Mouse (Mus musculus): ENCODE data around the gene Elf3. TPM values are rescaled to one million over a fixed set of nuclear protein-coding genes. Genes with fewer than 3 reads are reported as not detected.

Gene Elf3
- polyA plus RNA-seq (2015; fragmentation: Nextera tagmentation; extraction: Ambion mirVana), result 31.9 and 45.5 TPM in 2 replicates

DNA sequence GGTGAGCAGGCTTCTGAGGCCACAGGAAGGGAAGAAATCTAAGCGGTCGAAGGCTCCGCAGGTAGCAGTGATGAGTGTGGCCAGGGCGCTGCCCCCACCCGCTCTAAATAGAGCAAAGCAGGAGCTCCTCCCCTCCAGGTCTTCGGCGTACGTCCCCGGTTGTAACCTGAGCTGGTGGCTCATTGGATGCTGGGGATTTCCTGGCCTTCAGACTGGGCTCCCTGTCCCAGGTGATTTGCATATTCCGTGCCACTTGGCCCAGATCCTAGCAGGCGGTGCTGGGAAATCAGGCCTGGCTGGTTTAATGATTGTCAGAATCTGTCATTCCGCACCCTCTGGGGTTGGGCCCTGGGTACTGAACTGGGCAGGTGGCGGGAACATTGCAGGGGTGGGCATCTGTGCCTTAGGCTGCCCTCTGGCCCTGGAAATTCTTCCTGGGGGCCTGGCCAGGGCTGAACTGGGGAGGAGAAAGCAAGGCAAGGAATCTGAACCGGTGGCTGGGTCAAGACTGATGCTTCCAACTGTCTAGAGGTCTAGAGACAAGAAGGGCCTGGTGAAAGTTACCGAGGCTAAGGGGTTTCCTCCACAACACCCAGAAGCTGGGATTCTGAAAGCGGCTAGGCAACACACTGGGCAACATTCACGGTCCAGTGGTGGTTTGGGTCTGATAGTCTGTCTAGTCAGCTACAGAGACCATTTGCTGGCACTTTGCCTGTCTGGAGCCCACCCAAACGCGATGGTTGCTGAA is at the start of gene Elf3:
TSS of gene Elf3 (minus strand) at position 189 of the 748 bp plus-strand sequence.
- peak within 1 kb of the TSS; percentile 63 for H3K4me2 ChIP-seq (replicated peaks; ENCODE audit: low read depth, low read length)
- peak within 1 kb of the TSS; percentile 36; the same call in 1 of the 2 replicates for H3K9ac ChIP-seq (replicated peaks; ENCODE audit: low read depth)
- peak; percentile 89 for ATAC-seq
- WGBS, result 18% methylated on average over 19 of the region's 19 CpGs
- H3K4me3 ChIP-seq (ENCODE audit: low read depth, low read length), result peak within 1 kb of the TSS; percentile 28
- no peaks in the 10 kb centered on the region for H3K27me3 ChIP-seq (replicated peaks; ENCODE audit: insufficient read depth, low read length)
- H3K4me1 ChIP-seq (ENCODE audit: insufficient read depth, low read depth, low read length), result no peaks in the 10 kb centered on the region
- no peaks in the 10 kb centered on the region for H3K9me3 ChIP-seq (ENCODE audit: low read length)
- peak; percentile 21 for TF ChIP-seq CTCF (IDR thresholded peaks at IDR 0.05)
- no peak for TF ChIP-seq EP300 (IDR thresholded peaks at IDR 0.05)
- peak; percentile 95 for DNase-seq (ENCODE audit: low spot score)
- peak within 1 kb of the TSS; percentile 95 for H3K27ac ChIP-seq (ENCODE audit: low read length)
- H3K36me3 ChIP-seq (ENCODE audit: insufficient read depth, low read length), result peaks cover 1% of the 10 kb centered on the region; the same call in 1 of the 2 replicates

DNA sequence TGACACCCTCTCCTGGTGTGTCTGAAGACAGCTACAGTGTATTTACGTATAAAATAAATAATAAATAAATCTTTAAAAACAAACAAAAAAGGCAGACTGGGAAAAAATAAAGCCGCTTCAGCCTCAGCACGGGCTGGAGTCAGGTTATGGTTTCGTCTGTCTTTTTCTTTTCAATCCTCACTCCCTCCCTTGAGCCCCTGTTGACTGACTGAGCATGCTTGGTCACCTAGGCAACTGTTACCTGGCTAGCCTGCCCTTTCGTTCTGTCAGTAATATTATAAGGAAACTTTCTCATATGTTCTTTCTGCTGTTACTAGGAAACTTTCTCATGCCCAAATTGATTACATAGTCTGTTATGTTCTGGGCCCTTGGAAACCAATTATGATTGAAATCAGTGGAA is 32.5 kb upstream of the Elf3 start:
- TF ChIP-seq CTCF (IDR thresholded peaks at IDR 0.05) (no peak), EP300 (IDR thresholded peaks at IDR 0.05) (no peak)
- Histone ChIP-seq H3K4me2 (replicated peaks; ENCODE audit: low read depth, low read length) (no peak overlapping the region), H3K9me3 (ENCODE audit: low read length) (no peaks in the 10 kb centered on the region), H3K27ac (ENCODE audit: low read length) (no peak overlapping the region), H3K4me1 (ENCODE audit: insufficient read depth, low read depth, low read length) (no peaks in the 10 kb centered on the region), H3K4me3 (ENCODE audit: low read depth, low read length) (no peak overlapping the region), H3K9ac (replicated peaks; ENCODE audit: low read depth) (no peak overlapping the region), H3K27me3 (replicated peaks; ENCODE audit: insufficient read depth, low read length) (no peaks in the 10 kb centered on the region), H3K36me3 (ENCODE audit: insufficient read depth, low read length) (no peaks in the 10 kb centered on the region)
- 72% methylated on average over 5 of the region's 5 CpGs for WGBS
- DNase-seq (ENCODE audit: low spot score) (no peak), ATAC-seq (no peak)

DNA sequence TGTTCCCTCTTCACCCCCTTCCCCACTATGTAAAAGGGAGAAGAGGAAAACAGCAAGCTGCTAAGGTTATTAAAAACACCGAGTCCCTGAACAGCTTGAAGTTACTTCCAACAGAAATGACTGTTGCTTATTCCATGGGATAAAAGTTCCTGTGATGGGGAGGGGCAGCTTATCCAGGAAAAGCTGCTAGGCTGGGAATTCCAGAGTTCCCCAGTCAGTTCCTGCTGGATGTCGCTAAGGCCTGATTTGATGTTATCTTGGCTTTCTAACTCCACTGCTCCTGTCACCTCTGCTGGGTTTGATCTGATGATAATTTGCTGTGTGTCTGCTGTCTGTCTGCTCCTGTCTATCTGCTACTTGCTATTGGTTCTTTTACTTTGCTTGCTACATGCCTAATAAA is 27.9 kb upstream of the Elf3 start:
- Histone ChIP-seq H3K4me2 (replicated peaks; ENCODE audit: low read depth, low read length) (no peak overlapping the region), H3K9ac (replicated peaks; ENCODE audit: low read depth) (no peak overlapping the region), H3K4me1 (ENCODE audit: insufficient read depth, low read depth, low read length) (no peaks in the 10 kb centered on the region), H3K27ac (ENCODE audit: low read length) (no peak overlapping the region), H3K27me3 (replicated peaks; ENCODE audit: insufficient read depth, low read length) (no peaks in the 10 kb centered on the region), H3K9me3 (ENCODE audit: low read length) (no peaks in the 10 kb centered on the region), H3K4me3 (ENCODE audit: low read depth, low read length) (no peak overlapping the region), H3K36me3 (ENCODE audit: insufficient read depth, low read length) (no peaks in the 10 kb centered on the region)
- TF ChIP-seq EP300 (IDR thresholded peaks at IDR 0.05) (no peak), CTCF (IDR thresholded peaks at IDR 0.05) (no peak)
- WGBS, result 18% methylated on average over 2 of the region's 2 CpGs
- ATAC-seq (no peak), DNase-seq (ENCODE audit: low spot score) (no peak)

DNA sequence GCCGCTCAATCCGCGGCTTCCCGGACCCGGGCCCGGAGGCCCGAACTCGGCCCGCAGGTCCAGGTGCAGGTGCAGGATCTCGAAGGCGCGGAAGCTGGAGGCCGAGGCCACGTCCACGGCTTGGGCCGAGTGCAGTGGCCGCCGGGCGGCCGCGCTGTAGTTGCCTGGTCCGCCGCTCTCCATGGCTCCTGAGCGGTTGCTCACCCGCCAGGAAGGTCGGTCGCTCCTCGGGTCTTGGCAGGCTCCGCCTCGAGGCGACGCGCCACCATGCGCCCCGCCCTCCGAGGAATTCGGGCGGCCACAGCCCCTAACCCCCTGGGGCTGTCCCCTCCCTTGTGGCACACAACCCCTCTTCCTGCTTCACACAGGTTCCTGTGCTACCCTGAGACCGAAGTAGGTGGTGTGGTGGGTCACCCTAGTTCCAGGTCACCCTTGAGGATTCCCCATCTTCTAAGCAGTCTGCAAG is 25.5 kb upstream of the Elf3 start, which contains the start of gene Rnpep:
TSS of gene Rnpep (minus strand) at position 259 of the 466 bp plus-strand sequence.
- peak within 1 kb of the TSS; percentile 94 for H3K9ac ChIP-seq (replicated peaks; ENCODE audit: low read depth)
- no peaks in the 10 kb centered on the region for H3K27me3 ChIP-seq (replicated peaks; ENCODE audit: insufficient read depth, low read length)
- H3K4me3 ChIP-seq (ENCODE audit: low read depth, low read length), result peak within 1 kb of the TSS; percentile 83
- H3K4me2 ChIP-seq (replicated peaks; ENCODE audit: low read depth, low read length), result peak within 1 kb of the TSS; percentile 93
- no peaks in the 10 kb centered on the region for H3K36me3 ChIP-seq (ENCODE audit: insufficient read depth, low read length)
- no peaks in the 10 kb centered on the region for H3K4me1 ChIP-seq (ENCODE audit: insufficient read depth, low read depth, low read length)
- TF ChIP-seq EP300 (IDR thresholded peaks at IDR 0.05), result no peak
- peak; percentile 16; the same call in 1 of the 2 replicates for TF ChIP-seq CTCF (IDR thresholded peaks at IDR 0.05)
- ATAC-seq (peak; percentile 85), DNase-seq (ENCODE audit: low spot score) (peak; percentile 74)
- WGBS, result 0% methylated on average over 27 of the region's 39 CpGs
- H3K9me3 ChIP-seq (ENCODE audit: low read length), result no peaks in the 10 kb centered on the region
- peak within 1 kb of the TSS; percentile 95 for H3K27ac ChIP-seq (ENCODE audit: low read length)

DNA sequence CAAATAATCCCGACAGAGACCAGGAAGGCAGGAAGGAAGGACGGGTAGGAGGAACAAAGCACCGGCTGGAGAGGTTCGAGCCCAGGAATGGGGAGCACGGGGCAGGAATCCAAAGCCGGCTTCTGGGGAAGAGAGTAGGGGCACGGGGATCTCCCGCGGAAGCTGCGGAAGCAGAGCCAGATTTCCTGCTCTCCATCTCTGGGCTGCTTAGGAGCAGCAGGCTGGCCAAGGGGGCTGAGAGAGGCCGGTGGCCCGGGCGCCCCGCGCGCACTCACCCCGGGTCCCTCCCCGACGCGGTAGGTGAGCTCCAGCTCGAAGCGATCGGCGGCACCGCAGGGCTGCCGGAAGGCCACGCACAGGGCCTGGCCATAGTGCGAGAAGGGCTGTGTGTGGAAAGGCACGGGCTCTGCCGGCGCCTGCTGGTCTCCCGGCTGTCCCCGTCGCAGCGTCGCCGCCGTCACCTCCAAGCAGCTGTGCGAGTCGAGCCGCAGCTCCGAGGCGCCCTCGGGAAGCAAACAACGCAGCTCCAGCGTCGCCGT is 25.0 kb upstream of the Elf3 start:
- DNase-seq (ENCODE audit: low spot score), result peak; percentile 47
- no peak for TF ChIP-seq CTCF (IDR thresholded peaks at IDR 0.05)
- TF ChIP-seq EP300 (IDR thresholded peaks at IDR 0.05), result no peak
- no peaks in the 10 kb centered on the region for H3K9me3 ChIP-seq (ENCODE audit: low read length)
- H3K9ac ChIP-seq (replicated peaks; ENCODE audit: low read depth), result peak overlapping the region; percentile 94
- peak overlapping the region; percentile 83 for H3K4me3 ChIP-seq (ENCODE audit: low read depth, low read length)
- peak overlapping the region; percentile 93 for H3K4me2 ChIP-seq (replicated peaks; ENCODE audit: low read depth, low read length)
- WGBS, result under 1% methylated on average over 43 of the region's 48 CpGs
- peak overlapping the region; percentile 95 for H3K27ac ChIP-seq (ENCODE audit: low read length)
- H3K36me3 ChIP-seq (ENCODE audit: insufficient read depth, low read length), result no peaks in the 10 kb centered on the region; the same call in 1 of the 2 replicates
- H3K27me3 ChIP-seq (replicated peaks; ENCODE audit: insufficient read depth, low read length), result no peaks in the 10 kb centered on the region
- H3K4me1 ChIP-seq (ENCODE audit: insufficient read depth, low read depth, low read length), result no peaks in the 10 kb centered on the region
- ATAC-seq, result peak; percentile 60

DNA sequence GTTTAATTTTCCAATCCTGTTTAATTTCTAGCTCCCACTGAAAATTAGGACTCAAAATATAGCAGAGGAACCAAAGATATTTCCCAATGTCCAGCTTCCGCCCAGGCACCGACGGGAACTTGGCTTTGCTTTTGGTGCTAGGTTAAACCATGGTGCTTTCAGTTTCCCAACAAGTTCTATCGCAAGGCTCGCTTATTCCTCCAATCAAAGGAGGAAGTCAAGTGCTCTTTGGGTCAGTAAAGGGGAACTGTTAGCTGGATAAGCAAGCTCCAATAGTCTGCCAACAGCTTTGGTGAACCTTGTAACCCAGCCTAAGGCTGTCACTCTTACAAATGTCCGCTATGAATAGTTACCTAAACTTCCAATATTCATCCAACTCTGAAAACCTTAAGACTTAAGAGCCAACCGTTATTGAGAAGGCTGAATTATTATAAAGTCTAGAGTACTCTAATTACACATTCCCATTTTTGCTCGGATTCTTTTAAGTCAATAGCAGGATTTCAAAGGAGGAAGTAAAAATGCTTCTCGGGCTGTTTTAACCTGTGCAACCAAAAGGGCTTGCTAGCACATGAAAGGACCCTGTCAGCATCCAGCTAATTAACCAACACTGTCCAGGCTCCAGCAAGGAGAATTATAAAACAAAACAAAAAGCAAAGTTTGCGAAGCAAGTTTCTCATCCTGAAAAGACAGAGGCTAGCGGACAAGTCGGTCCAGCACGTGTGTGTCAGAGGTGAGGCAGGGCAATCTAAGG is 24.3 kb upstream of the Elf3 start:
- Histone ChIP-seq H3K4me2 (replicated peaks; ENCODE audit: low read depth, low read length) (peak overlapping the region; percentile 93), H3K4me3 (ENCODE audit: low read depth, low read length) (peak overlapping the region; percentile 83), H3K9ac (replicated peaks; ENCODE audit: low read depth) (peak overlapping the region; percentile 94), H3K4me1 (ENCODE audit: insufficient read depth, low read depth, low read length) (no peaks in the 10 kb centered on the region), H3K36me3 (ENCODE audit: insufficient read depth, low read length) (no peaks in the 10 kb centered on the region; the same call in 1 of the 2 replicates), H3K27ac (ENCODE audit: low read length) (peak overlapping the region; percentile 95), H3K27me3 (replicated peaks; ENCODE audit: insufficient read depth, low read length) (no peaks in the 10 kb centered on the region), H3K9me3 (ENCODE audit: low read length) (no peaks in the 10 kb centered on the region)
- WGBS, result 10% methylated on average over 13 of the region's 13 CpGs
- TF ChIP-seq CTCF (IDR thresholded peaks at IDR 0.05) (no peak), EP300 (IDR thresholded peaks at IDR 0.05) (no peak)
- DNase-seq (ENCODE audit: low spot score) (peak; percentile 85), ATAC-seq (peak; percentile 37)

Measured in lung, postnatal 0 days (tissue).